Mouse (Mus musculus): ENCODE results near the gene Blmh.
"Not testable (repeated sequence)": the region's sequence is repeated elsewhere in the genome, so short reads cannot be mapped to it uniquely, and the experiment has no call there.

Gene Blmh

DNA sequence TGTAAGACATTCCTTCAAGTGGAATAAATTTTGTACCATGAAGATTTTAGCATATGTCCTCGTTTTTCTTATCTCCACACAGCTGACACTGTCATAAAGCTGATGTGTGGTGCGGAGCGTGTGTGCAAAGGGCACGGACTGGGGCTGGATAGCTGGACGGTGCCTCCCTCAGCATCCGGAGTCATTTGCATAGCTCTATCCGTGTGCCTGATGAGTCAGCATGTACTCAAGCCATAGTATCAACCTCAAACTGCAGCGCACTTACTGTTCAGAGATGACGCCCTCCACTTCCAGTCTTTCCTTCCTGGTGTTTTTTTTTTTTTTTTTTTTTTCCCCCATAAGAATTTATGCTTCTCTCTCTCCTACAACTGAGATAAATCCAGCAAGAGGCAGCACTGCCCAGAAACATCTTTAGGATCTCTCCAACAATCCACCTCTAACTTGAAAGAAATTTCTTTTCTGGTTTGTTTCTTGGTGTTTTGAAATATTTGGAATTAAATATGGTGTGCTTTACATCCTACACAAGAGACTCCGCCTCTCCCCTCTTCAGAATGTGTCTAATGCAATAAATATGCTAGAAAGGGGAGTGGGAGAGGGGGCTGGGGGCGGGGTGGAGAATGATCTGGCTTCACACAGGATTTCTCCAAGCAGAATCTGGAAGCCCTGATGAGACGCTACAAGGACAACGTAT lies 7.9 kb upstream of the Blmh start:
- DNase-seq (ENCODE audit: low spot score) = no peak

DNA sequence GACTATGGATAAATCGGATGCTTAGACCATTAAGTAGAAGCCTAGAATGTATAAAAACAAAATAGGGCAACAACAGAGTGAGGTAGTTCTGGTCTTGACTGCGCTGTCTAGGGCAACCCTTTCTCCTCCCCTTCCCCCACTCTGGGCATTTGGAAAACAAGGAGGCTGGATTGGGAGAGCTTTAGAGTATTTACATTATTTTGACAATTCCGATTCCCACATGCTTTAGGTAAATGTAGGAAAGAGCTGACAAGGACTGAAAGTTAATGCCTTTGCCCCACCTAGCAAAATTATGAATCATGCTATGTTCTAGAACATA lies 7.4 kb upstream of the Blmh start:
- DNase-seq (ENCODE audit: low spot score) = no peak

DNA sequence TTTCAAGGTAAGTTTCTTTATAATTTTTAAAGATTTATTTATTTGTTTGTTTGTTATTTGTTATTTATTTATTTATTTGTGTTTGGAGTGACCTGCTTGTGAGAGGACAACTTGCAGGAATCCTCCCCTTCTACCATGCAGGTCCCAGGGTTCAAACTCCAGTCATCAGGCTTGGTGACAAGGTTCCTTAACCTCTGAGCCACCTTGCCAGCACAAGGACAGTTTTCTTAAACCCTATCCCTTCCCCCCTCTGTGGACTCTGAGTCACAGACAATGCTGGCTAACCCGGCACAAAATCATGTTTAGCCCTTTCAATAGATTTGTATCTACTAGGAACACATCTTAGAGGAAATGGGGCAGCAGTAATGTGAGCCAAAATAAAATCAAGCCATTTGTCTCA lies 4.0 kb upstream of the Blmh start:
- no peak for DNase-seq (ENCODE audit: low spot score)

DNA sequence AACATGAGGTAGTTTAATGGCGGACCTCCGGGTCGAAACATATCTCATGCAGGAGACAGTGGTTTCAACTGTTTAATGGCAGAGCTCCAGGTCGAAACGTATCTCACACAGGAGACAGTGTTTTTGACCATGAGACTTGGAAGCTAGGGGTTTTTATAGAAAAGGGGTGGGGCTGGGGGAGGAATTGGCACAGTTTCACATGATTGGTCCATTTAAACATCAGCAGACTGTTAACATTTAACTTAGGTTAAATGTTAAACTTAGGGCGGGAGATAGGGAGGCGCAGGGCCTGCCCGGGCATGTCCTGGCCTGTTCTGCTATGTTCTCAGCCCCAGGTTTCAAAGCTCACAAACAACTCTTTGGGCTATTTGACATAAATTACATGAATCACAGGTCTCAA lies 4.0 kb downstream of the Blmh start:
- DNase-seq (ENCODE audit: low spot score) = not testable (repeated sequence)

DNA sequence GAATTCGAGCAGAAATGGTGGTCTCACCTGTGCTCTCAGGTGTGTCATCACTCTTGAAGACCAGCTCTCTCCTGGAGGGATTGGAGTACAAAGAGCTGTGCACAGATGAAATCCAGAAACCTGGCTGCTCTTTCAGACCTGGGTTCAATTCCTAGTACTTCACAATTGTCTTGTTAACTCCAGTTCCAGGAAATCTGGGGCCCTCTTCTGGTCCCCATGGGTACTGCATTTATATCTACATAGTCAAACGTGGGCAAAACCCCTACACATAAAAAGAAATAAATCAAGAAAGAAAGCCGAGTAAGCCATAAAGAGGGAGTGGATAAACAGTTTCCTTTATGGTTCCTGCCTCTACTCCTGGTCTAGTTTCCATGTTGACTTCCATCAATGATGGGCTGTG lies 8.6 kb downstream of the Blmh start:
- no peak for DNase-seq (ENCODE audit: low spot score)

DNA sequence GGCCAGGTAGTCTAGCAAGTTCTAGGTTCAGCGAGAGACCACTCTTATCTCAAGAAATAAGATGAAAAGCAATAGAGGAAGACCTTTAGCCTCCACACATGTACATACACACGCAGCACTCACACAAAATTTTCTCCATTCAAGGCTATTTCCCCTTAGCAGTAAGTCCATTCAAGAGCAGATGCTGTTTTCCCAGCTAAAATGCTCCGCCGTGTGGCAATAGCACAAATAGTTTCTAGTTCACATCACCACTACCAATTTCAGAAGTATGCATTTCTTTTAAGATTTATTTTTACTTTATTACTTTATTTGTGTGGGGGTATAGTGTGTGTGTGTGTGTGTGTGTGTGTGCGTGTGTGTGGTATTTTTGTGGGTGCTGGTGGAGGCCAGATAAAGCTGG lies 12.0 kb downstream of the Blmh start:
- peak; percentile 18 for DNase-seq (ENCODE audit: low spot score)

DNA sequence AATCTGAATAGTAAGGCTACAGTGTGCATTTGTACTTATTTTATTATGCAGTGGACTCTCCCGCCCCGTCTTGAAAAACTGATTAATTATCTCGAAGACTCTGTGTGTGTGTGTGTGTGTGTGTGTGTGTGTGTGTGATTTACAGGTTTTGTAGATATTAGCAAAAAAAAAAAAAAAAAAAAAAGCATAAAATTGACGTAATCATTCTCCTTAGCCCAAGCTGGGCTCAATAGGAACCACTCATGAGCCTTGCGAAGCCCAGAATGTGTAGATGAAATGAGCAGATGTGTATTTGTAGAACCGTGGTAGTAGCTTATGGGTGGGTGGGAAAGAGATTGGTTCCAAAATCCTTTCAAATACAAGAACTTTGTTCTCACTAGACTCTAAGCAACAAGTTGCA lies 20.2 kb downstream of the Blmh start:
- DNase-seq (ENCODE audit: low spot score) = no peak

DNA sequence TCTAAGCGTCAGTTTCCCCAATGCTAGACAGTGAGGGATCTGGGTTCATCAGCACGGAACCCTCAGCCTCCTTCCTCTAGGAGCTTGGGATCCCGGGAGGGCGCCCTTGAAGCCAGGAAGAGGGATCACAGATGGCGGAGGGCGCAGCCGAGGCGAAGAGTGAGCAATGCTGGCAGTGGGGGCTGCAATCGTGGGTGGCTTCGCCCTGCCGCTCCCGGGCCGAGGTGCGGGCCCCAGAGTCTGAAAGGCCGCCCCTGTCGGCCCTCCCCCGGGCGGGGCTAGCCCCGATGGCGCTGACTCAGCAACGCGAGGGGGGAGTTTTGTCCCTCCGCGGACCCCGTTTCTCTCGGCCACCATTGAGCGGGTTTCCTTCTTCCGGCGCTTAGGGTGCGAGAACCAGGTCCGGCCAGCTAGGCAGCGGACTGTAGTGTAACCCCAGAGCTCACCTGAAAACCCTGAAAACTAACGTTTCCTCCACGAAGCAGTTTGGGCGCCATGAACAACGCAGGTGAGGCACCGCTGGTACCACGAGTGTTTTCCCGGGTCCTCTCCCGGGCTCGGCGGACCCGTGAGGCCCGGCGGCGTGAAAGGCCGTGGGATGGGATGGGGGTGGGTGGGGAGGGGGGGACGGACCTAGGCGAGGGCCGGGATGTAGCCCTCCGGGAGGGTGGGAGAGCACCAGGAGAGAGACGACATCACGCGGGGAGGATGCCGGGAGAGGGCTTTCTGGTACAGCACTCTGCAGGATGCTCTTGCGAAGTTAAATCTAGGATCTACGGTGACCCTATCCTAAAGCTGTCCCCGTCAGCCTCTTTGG lies 21.0 kb downstream of the Blmh start:
- DNase-seq (ENCODE audit: low spot score) = peak; percentile 92

DNA sequence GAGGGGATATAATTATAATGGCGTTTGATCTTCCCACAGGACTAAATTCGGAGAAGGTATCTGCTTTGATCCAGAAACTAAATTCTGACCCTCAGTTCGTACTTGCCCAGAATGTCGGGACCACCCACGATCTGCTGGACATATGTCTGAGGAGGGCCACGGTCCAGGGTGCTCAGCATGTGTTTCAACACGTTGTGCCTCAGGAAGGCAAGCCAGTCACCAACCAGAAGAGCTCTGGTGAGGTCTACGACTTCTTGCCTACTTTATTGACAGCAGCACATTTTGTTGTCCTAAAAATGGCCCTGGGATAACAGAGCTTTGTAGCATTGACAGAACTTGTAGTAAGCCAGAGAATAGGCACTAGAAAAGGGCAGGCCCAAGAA lies 21.6 kb downstream of the Blmh start:
- no peak for DNase-seq (ENCODE audit: low spot score)

DNA sequence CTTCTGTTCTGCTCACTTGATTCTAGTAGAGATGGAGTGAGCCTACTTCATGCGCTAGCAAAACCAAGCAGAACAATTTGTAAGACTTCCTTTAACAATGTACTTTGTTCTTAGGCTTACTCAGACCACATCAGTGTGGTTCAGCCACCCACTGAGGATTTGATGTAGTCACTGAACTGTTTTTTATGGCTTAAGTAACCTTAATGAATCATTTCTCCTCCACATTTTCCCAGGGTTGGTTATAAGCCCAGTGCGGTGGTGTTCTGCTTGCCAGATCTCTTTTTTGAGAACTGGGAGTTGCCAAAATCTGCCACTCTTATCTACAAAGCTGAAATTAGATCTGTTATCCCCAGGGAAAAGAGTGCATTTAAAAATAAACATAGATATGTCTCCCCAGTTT lies 28.9 kb downstream of the Blmh start:
- DNase-seq (ENCODE audit: low spot score) = peak; percentile 16

DNA sequence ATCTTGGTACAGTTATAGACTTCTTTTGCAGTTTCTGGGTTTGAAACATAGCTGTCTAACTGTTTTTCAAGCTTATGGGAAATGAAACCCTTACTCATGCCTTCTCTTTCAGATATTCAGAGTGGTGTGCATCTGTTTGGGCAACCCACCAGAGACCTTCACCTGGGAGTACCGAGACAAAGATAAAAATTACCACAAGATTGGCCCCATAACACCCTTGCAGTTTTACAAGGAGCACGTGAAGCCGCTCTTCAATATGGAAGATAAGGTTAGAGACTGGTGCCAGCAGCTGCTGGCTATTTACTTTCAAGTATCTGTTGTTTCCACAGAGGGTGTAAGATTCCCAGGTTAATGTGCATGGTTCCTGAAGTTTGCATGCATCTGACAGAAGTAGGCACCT lies 41.1 kb downstream of the Blmh start:
- no peak for DNase-seq (ENCODE audit: low spot score)

DNA sequence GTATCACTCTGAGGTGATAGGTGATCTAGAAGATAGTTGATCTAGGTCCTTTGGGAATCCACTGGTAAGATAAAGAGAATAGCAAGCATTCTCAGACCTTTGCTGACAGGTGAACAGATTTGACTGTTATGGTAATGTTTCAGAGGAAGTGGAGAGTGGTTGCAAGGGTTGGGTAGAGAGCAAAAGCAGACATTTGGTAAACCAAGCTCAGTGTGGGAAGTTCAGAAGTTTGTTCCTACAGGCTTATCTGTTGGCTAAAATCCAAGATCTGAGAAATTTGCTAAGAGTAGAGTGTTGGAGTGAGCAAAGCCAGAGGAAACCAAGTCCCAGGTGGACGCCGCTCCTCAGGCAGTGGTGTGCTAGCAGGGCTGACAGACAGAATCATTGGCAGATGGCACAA lies 45.7 kb downstream of the Blmh start:
- no peak for DNase-seq (ENCODE audit: low spot score)

DNA sequence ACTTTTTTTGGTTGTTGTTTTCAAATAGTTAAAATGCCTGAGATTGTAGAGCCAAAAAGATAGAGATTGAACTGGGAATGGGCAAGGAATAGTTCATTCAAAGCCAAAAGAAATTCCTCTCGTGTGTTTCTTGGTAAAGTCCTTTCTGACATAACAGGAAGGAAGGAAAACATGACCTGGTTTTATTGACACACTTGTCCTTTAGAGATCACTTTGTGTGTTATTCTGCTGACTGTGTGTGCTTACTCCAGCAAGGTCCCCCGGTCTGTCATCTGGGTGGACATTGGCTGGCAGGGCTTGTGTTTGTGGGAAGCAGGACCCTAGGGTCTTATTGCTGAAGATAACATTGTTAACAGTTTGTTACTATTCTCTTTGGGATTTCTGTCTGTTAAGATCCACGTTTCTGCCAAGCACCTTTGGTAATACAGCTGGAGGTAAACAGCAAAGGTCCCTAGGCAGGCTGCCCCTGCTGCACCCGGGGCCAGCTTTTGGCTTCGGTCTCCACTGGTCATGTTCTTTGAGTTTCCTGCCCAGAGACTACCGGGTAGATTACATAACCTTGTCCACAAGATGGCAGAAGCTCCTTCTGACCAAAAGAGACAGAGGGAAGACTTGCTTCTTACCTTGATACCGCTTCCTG lies 50.2 kb downstream of the Blmh start:
- DNase-seq (ENCODE audit: low spot score) = no peak

DNA sequence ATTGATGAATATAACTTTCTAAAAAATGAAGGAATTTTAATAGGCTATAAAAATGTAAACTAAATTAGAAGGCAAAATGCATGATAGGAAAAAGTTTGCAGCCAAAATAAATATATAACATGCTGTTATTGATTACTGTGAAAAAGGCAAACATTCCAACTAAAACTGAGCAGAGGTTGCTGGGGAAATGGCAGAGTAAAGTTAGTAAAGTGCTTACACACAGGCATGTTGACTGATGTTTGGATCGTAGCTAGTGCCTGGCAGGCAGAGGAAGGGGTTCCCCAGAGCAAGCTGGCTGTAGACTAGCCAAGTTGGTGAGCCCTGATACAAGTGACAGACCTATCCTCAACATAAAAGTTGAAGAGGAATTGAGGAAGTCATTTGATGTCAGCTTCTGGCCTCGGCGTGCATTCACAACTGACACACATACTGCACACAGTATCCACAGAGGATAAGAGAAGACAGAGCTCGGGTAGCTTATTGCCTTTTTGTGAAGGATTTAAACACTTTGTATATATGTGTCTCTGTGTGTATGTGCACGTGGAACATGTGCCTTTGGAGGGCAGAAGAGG lies 57.0 kb downstream of the Blmh start:
- no peak for DNase-seq (ENCODE audit: low spot score)

DNA sequence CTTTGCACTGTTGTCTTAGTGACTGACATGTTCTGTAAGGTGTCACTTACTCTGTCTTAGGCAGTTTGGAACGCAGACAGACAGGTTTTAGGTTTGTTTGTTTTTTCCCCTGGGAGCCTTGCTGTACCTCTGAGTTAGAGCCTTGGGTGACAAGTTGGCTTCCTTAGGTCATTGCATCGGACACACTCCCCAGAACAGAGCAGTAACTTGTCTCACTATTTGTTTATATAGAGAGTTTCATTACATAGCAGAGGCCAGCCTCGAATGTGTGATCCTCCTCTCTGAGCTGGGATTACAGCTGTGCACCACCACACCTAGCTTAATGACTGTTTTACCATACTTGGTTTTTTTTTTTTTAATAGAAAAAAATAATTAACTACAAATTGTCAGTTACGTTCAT lies 57.8 kb downstream of the Blmh start:
- DNase-seq (ENCODE audit: low spot score) = no peak

DNA sequence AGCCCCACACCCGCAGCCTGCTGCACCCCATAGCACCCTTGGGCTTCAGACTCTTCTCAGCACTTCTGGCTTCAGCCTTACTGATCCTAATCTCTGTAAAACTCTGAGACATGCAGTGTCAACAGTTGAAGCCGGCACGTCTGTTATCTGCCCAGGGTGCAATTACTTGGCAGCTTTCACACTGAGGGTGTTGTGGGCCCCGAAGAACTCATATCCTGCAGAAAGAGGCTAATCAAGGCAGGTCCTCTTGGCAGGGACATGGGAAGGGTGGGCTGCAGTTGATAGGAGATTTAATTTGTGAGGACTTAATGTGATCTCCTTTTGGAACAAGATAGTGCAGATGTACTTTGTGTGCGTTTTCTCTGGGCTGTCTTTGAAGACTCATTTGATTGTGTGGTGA lies 59.0 kb downstream of the Blmh start:
- DNase-seq (ENCODE audit: low spot score) = no peak

DNA sequence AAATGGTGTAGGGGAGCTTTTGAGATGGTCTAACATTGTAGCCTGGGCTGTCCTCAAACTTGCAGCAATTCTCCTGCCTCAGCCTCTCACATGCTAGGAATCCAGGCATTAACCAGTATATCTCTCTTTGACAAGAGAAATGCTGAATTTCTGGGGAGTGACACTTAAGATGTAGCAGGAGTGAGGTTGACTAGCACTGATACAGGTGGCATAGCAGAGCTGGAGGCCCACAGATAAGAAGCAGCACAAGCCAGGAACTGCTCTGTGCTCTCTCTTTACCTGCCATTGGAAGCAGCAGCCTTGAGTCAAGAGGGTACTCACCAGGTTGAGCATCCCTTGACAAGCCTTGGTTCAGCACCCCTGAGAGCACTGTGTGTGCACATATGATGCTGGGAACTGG lies 59.6 kb downstream of the Blmh start:
- DNase-seq (ENCODE audit: low spot score) = no peak

DNA sequence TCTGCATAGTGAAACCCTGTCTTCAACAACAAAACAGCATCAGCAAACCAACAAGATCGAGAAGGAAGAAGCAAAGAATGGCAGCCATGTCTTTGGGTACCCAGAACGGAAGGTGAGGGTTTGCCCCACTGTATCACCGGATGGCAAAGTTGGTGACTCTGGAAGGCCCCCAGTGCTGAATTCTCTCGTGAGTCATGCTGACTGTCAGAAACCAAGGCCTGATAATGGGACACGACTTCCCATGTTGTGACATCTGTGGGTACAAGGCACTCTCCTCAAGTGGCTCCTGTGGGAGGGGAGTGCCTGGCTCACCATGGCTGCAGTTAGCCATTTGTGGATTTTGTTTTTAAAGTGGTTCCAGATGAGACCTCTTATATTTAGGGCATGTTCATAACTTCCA lies 66.2 kb downstream of the Blmh start:
- DNase-seq (ENCODE audit: low spot score) = no peak

DNA sequence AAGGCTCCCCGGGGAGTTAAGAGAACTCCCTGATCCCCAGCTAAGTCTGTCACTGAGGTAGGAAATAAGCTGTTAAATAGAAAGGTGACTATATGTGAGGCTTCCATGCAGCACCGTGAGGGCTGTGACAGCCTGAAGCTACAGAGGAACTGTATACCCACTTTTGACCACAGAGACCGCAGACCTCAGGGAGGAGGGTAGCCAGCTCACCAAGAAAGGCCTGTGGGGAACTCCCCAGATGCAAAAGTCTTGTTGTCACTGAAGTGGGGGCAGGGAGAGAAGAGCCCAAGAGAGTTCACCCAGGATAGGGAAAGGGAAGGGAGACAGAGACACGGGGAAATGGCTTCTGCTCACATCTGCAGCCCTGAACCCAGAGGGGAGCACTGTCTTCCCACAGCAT lies 68.3 kb downstream of the Blmh start:
- no peak for DNase-seq (ENCODE audit: low spot score)

DNA sequence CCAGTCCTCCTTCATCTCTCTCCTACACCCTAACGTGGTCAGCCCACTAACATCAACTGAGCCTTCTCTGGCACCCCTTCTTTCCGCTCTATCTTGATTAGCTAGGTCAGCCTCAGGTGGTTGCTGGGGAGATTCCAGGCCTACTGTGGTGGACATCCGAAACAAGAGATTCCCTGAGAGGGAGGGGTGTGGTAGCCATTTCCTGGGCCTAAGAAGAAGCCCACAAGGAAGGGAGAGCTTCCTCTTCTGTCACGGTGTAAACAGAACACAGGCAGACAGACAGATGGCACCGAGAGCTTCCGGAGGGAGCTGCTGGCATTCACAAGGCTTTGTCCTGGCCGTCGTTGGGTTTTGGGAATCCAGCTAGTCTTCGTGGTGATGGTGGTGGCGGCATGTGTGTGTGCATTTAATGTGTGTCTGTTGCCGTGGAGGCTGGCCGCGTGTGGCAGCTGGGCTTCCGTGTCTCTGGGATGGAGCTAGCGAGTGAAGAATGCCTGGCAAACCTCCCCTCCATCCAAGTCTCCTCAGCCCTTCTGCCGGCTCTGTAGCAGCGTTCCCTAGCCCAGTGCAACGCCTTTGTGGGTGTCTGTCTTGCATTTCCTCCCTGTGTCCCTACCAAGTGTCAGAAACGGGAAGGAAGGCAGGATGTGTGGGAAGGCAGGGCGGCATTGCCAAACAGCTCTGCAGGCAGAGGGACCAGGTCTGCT lies 71.5 kb downstream of the Blmh start:
- DNase-seq (ENCODE audit: low spot score) = no peak

DNA sequence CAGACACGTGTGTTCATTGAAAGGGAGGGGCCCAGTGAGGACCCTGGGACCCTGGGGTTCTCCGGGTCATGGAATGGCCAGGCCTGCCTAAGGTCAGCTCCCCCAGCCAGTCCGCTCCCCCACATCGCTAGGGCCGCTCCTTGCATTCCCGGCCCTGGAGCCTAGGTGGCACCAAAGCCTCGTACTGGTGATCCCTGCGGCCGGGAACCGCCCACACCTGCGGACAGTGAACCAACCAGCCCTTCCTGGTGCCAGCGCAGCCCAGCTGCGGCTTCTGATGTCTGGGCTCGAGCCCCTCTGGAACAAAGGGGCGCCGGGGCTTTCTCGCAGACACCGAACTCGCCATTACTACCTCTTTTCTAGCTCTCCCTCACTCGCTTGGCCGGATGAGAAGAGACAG lies 72.7 kb downstream of the Blmh start:
- peak; percentile 57 for DNase-seq (ENCODE audit: low spot score)

DNA sequence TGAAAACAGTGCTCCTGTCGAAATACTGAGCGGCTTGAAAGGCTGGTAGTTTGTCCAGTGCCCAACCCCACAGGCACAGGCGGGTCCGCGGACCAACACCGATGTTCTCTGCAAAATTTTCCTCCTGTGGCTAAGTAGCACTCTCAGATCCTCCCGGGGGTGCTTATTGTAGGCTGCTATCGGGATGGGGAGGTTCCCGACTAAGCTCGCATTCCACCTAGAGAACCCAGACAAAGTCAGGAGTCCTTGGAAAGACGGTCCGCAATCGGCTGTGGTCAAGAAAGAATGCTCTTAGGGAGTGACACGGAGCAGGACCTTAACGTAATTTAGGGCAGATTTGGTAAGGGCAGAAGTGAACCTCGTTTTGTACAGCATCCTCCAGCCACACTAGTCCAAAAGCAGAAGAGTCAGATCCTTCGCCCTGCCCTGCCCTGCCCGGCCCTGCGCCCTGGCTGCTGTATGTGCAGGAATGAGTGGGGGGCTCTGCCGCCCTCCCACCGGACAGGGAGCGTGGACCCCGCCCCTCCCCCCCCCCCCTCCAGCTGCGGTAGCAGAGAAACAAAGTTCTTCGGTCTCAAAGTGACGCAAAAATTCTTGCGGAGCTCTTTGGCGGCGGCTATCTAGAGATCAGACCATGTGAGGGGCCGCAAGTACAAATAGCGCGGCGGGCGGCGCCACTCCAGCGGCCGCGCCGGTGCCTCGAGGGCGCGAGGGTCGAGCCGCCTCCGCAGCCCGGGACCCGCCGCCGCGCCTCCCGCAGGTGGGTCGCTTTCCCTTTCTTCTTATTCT lies 73.5 kb downstream of the Blmh start, which contains the start of gene Slc6a4:
Gene Slc6a4, plus strand, starts transcription at position 688 of the 789 bp plus-strand sequence.
- DNase-seq (ENCODE audit: low spot score) = no peak

Data from layer of hippocampus, adult 11-12 months (tissue).